24 mouse cellular contexts compared by ENCODE assay signal in the genomic region with DNA sequence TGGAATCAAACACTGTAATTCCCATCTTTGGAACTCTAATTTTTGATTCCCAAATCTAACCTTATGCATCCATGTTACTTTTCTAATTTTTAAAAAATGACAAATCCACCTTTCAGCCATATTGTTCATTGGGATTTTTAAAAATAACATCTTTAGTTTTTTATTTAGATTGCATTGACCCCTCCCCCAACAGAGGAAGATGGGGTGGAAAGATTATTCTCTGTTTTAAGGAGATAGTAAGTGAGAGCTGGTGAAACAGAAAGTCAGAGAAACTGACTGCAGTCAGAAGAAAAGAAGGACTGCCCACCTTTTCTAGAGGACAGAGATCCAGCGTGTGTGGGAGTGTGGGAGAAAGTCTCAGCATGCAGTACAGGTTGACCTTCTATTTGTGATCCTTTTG.
"Had no signal": no experiment of that assay in that cellular context is flagged by ENCODE, and none has a peak within 500 bp of the region (broad histone marks: within the 10 kb centered on the region; RNA-seq: fewer than 3 reads in every experiment).

No protein-coding gene starts in this region.

- H3K27me3 ChIP-seq: heart, embryonic 13.5 days; heart, embryonic 15.5 days; hindbrain, embryonic 15.5 days had no signal

- H3K36me3 ChIP-seq: heart, embryonic 13.5 days; heart, embryonic 15.5 days; hindbrain, embryonic 13.5 days; hindbrain, embryonic 15.5 days; kidney, embryonic 15.5 days; limb, embryonic 10.5 days; limb, embryonic 12.5 days had no signal

- ATAC-seq: hindbrain, postnatal 0 days; intestine, embryonic 16.5 days had no signal

- H3K27ac ChIP-seq: heart, adult 2 months; heart, embryonic 13.5 days; heart, embryonic 15.5 days; hindbrain, embryonic 13.5 days; hindbrain, embryonic 15.5 days; hindbrain, postnatal 0 days; kidney, embryonic 15.5 days; kidney, postnatal 0 days; limb, embryonic 10.5 days; limb, embryonic 12.5 days had no signal

- H3K4me3 ChIP-seq: heart, adult 2 months; heart, embryonic 13.5 days; heart, embryonic 15.5 days; hindbrain, embryonic 13.5 days; hindbrain, embryonic 15.5 days; kidney, embryonic 15.5 days; limb, embryonic 10.5 days; limb, embryonic 12.5 days had no signal

- H3K9me3 ChIP-seq: heart, embryonic 13.5 days; heart, embryonic 15.5 days; hindbrain, embryonic 13.5 days; hindbrain, embryonic 15.5 days; kidney, embryonic 15.5 days; limb, embryonic 10.5 days; limb, embryonic 12.5 days had no signal

- H3K4me1 ChIP-seq: heart, embryonic 13.5 days; heart, embryonic 15.5 days; hindbrain, embryonic 13.5 days; hindbrain, embryonic 15.5 days; kidney, embryonic 15.5 days; limb, embryonic 10.5 days; limb, embryonic 12.5 days had no signal

- H3K4me2 ChIP-seq: heart, embryonic 11.5 days; heart, embryonic 13.5 days; heart, embryonic 15.5 days; hindbrain, embryonic 13.5 days; hindbrain, embryonic 15.5 days; kidney, embryonic 15.5 days; limb, embryonic 12.5 days had no signal

- DNase-seq: gastrocnemius, postnatal 14 days; gastrocnemius, postnatal 36 days; heart, adult 11 months; heart, adult 2 months; heart, postnatal 14 days; heart, postnatal 36 days; kidney, adult 11 months; kidney, adult 2 months; kidney, adult 9 months; kidney, postnatal 14 days; kidney, postnatal 36 days; layer of hippocampus, adult 9-11 months; layer of hippocampus, postnatal 36 days had no signal

- H3K9ac ChIP-seq: heart, embryonic 13.5 days; heart, embryonic 15.5 days; hindbrain, embryonic 13.5 days; hindbrain, embryonic 15.5 days; kidney, embryonic 15.5 days; limb, embryonic 12.5 days had no signal
